Mouse (Mus musculus) heart, embryonic 16.5 days (tissue): ENCODE measurements at regions not wholly inside any gene's neighbourhood (a gene's known extent, or its start where the extent isn't known, plus 50 kb on each side); places are given as distances from the start of the nearest gene placed in this dataset.
A peak's percentile ranks its signal among the peaks of the same experiment; 100 is the strongest.

Source experiments
- ATAC-seq: fragments of 200-750 bp; cut with Nextera tagmentation; replicated peaks from 2 replicates; pipeline ENCODE4 v1.8.0; 2017; ENCODE audit warnings: moderate number of reproducible peaks; ENCODE audit not compliant: insufficient read depth, low FRiP score; ENCODE audit errors: extremely low read depth
- H3K27ac ChIP-seq: fragments of 300-500 bp; sonication (generic); 2 replicates; pipeline ENCODE4 v1.5.1; 2014; ENCODE audit warnings: mild to moderate bottlenecking, low read length, control low read depth, moderate library complexity
- H3K27me3 ChIP-seq: fragments of 300-500 bp; sonication (generic); 2 replicates; pipeline ENCODE4 v1.6.1; 2014; ENCODE audit warnings: low read length, mixed read lengths; ENCODE audit not compliant: control insufficient read depth, insufficient read depth
- H3K36me3 ChIP-seq: fragments of 300-500 bp; sonication (generic); 2 replicates; pipeline ENCODE4 v1.6.1; 2014; ENCODE audit not compliant: control insufficient read depth, insufficient read depth
- H3K4me1 ChIP-seq: fragments of 300-500 bp; sonication (generic); 2 replicates; pipeline ENCODE4 v1.6.1; 2014; ENCODE audit warnings: low read length, mixed read lengths; ENCODE audit not compliant: control insufficient read depth, insufficient read depth
- H3K4me2 ChIP-seq: fragments of 300-500 bp; sonication (generic); 2 replicates; pipeline ENCODE4 v1.6.1; 2014; ENCODE audit warnings: low read depth, mild to moderate bottlenecking, control low read depth, low read length
- H3K4me3 ChIP-seq: fragments of 300-500 bp; sonication (generic); 2 replicates; pipeline ENCODE4 v1.5.1; 2014; ENCODE audit warnings: mild to moderate bottlenecking, control low read depth, low read length
- H3K9ac ChIP-seq: fragments of 300-500 bp; sonication (generic); 2 replicates; pipeline ENCODE4 v1.6.1; 2014; ENCODE audit warnings: low read length, control low read depth
- H3K9me3 ChIP-seq: fragments of 300-500 bp; sonication (generic); replicated peaks from 2 replicates; pipeline ENCODE4 v1.6.1; 2016; ENCODE audit warnings: low read length; ENCODE audit not compliant: control insufficient read depth
- WGBS: fragments of 180-500 bp; shearing (Covaris S2); extraction: QIAGEN DNeasy Blood & Tissue Kit; methylation state at CpG from one replicate; pipeline ENCODE4 v1.1.7; 2014; 5-methylcytosine and 5-hydroxymethylcytosine counted together

DNA sequence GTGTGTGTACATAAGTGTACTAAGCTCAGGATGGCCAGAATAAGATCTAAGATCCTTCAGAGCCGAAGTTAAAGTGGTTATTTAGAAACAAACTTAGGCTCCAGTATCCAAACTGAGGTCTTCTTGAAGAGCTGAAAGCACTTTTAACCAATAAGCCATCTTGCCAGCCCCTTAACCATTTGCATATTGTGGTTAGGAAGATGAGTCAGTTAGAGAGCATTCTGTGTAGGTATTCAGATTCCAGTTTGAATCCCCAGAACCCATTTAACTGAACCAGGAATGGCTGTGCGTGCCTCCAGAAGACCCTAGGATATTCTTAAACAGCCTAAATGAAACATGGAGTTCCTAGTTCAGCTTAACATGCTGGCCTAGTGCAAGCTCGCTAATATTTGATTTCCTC is 471.6 kb downstream of the Ptprc start:
- H3K4me1 ChIP-seq = no peaks in the 10 kb centered on the region
- H3K4me3 ChIP-seq = no peak overlapping the region
- H3K27ac ChIP-seq = no peak overlapping the region
- no peak overlapping the region for H3K9ac ChIP-seq
- no peaks in the 10 kb centered on the region for H3K36me3 ChIP-seq
- no peak for ATAC-seq
- H3K27me3 ChIP-seq = no peaks in the 10 kb centered on the region
- H3K4me2 ChIP-seq = no peak overlapping the region
- no peaks in the 10 kb centered on the region for H3K9me3 ChIP-seq
- WGBS = 90% methylated on average over 3 of the region's 3 CpGs

GRCm38 (mm10) chr1:137698876-137699275 is 476.6 kb downstream of the Ptprc start:
- Histone ChIP-seq H3K27ac (no peak overlapping the region), H3K4me1 (0 out of 2 replicates have a peak, but pooled peaks cover 4% of the 10 kb centered on the region), H3K9me3 (no peaks in the 10 kb centered on the region), H3K27me3 (no peaks in the 10 kb centered on the region), H3K4me2 (no peak overlapping the region), H3K9ac (no peak overlapping the region), H3K36me3 (no peaks in the 10 kb centered on the region), H3K4me3 (no peak overlapping the region)
- no peak for ATAC-seq
- WGBS = 86% methylated on average over 4 of the region's 4 CpGs

DNA sequence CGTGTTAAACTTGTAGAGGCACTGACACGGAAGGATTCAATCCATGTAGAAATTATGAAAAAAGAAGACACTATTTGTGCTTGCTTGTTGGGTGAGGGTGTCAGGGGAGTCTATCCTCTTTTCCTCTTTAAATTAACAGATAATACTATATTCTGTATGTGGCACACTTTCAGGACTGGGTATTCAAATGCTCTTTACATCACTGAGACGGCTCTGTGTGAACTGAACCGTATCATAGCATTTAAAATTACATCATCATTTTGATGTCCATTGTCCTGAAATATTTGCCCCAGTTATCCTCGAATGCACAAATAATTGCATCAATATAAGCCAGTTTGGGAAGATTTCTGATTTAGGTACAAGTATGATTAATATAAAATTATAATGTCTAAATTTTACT is 478.2 kb downstream of the Ptprc start:
- Histone ChIP-seq H3K9ac (no peak overlapping the region), H3K9me3 (no peaks in the 10 kb centered on the region), H3K36me3 (no peaks in the 10 kb centered on the region), H3K4me2 (no peak overlapping the region), H3K27ac (no peak overlapping the region), H3K4me3 (no peak overlapping the region), H3K27me3 (no peaks in the 10 kb centered on the region), H3K4me1 (0 out of 2 replicates have a peak, but pooled peaks cover 4% of the 10 kb centered on the region)
- no peak for ATAC-seq
- 80% methylated on average over 5 of the region's 5 CpGs for WGBS

DNA sequence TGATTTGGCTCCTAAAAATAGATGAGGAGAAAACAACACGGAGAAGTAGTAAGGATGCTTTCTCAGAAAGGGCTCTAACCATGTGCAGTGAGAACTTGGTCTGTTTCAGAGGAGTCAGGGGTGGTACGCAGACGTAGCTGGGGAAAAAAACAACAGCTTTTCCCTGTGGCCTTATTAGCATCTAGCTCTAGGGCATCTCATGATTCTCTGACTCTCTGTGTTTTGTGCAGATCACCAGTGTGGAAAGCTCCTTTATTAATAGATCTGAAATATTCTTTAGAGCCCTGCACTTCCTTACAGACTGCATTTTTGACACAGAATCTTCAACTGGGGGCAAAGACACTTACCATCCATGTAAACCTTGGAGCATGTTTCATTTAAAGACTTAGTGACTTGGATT is 478.7 kb downstream of the Ptprc start:
- no peak overlapping the region for H3K27ac ChIP-seq
- ATAC-seq = no peak
- 0 out of 2 replicates have a peak overlapping the region, but pooled peaks have one; percentile 5 for H3K4me2 ChIP-seq

DNA sequence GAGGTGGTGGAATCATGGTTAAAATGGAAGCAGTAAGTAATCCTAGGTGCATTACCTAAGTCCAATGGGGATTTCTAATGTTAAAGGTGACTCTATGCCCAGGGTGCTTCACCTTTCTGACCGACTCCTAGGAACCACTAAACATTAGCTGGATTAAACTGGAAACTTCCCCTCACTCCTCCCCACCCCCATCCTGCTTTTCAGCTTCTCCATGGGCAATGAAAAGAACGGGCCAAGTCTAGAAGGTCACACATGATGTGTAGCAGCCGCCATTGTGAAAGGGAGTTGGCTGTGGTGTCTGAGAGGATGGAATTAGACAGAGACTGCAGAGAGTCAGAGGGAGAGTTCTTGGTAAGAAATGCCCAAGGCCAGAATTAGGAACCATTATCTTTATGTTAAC is 479.8 kb downstream of the Ptprc start:
- Histone ChIP-seq H3K36me3 (no peaks in the 10 kb centered on the region), H3K9ac (no peak overlapping the region), H3K4me3 (no peak overlapping the region), H3K27me3 (no peaks in the 10 kb centered on the region), H3K4me2 (no peak overlapping the region), H3K27ac (no peak overlapping the region), H3K9me3 (no peaks in the 10 kb centered on the region), H3K4me1 (0 out of 2 replicates have a peak, but pooled peaks cover 4% of the 10 kb centered on the region)
- ATAC-seq = no peak
- WGBS = 78% methylated on average over 3 of the region's 3 CpGs

More for the DNA sequence above, 478.7 kb downstream of the Ptprc start:
- no peak overlapping the region for H3K4me3 ChIP-seq
- H3K36me3 ChIP-seq = no peaks in the 10 kb centered on the region
- H3K9ac ChIP-seq = no peak overlapping the region; the same call in 1 of the 2 replicates
- no peaks in the 10 kb centered on the region for H3K9me3 ChIP-seq
- H3K27me3 ChIP-seq = no peaks in the 10 kb centered on the region
- 48% methylated on average over 3 of the region's 3 CpGs for WGBS
- H3K4me1 ChIP-seq = 0 out of 2 replicates have a peak, but pooled peaks cover 4% of the 10 kb centered on the region

GRCm38 (mm10) chr1:137692525-137692924 is 483.0 kb downstream of the Ptprc start:
- ATAC-seq = no peak
- H3K9ac ChIP-seq = no peak overlapping the region
- WGBS = 54% methylated on average over 2 of the region's 2 CpGs

DNA sequence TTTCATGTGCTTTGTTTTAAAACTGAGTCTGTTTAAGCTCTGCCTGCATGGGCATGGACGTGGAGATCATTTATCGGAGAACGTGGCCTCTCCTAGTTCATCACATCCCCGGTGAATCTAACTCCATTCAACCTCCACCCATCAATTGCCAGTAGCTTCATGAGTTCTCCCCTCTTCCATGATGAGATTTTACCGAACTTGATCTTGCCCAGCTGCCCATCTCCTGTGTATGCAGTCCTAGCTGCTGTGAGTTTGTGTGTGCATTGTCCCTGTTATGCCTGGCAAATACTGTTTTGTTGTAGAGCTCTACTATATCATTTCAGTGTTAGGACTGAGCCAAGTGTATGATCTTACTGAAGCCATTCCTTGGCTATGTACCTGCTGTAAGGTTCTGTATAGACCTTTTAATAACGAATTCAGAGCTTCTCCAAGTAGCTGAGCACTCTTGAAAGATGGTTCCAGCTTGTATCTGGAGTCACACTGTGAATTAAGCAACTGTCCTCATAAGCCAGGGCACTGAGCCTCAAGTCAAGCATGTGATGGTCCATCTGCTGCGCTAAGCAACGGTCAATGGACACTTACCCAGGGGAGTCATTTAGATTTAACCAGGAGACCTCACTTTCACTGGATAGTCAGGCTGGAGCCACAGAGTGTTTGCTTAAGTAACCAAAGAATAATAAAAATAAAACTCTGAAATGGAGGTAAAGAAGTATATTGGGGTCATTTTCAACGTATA is 484.5 kb downstream of the Ptprc start:
- no peak for ATAC-seq

More at GRCm38 (mm10) chr1:137692525-137692924, 483.0 kb downstream of the Ptprc start:
- no peak overlapping the region for H3K4me2 ChIP-seq
- H3K36me3 ChIP-seq = no peaks in the 10 kb centered on the region
- H3K27me3 ChIP-seq = no peaks in the 10 kb centered on the region
- no peaks in the 10 kb centered on the region for H3K9me3 ChIP-seq
- no peak overlapping the region for H3K4me3 ChIP-seq
- 0 out of 2 replicates have a peak, but pooled peaks cover 4% of the 10 kb centered on the region for H3K4me1 ChIP-seq
- H3K27ac ChIP-seq = no peak overlapping the region

GRCm38 (mm10) chr1:137670650-137671049 is 504.9 kb downstream of the Ptprc start:
- no peak for ATAC-seq
- H3K9me3 ChIP-seq = no peaks in the 10 kb centered on the region
- no peaks in the 10 kb centered on the region for H3K36me3 ChIP-seq
- no peaks in the 10 kb centered on the region for H3K27me3 ChIP-seq
- WGBS = 49% methylated on average over 5 of the region's 5 CpGs
- H3K9ac ChIP-seq = no peak overlapping the region
- no peak overlapping the region for H3K27ac ChIP-seq
- no peak overlapping the region for H3K4me2 ChIP-seq
- H3K4me3 ChIP-seq = no peak overlapping the region
- peaks cover 2% of the 10 kb centered on the region; the same call in 1 of the 2 replicates for H3K4me1 ChIP-seq

More for the DNA sequence above, 484.5 kb downstream of the Ptprc start:
- 81% methylated on average over 9 of the region's 9 CpGs for WGBS
- no peaks in the 10 kb centered on the region for H3K9me3 ChIP-seq
- no peak overlapping the region for H3K27ac ChIP-seq
- H3K9ac ChIP-seq = no peak overlapping the region
- no peaks in the 10 kb centered on the region for H3K4me1 ChIP-seq
- H3K4me3 ChIP-seq = no peak overlapping the region
- no peaks in the 10 kb centered on the region for H3K27me3 ChIP-seq
- no peak overlapping the region for H3K4me2 ChIP-seq
- no peaks in the 10 kb centered on the region for H3K36me3 ChIP-seq

- Histone ChIP-seq H3K27me3 (no peaks in the 10 kb centered on the region), H3K9ac (no peak overlapping the region), H3K9me3 (no peaks in the 10 kb centered on the region), H3K4me3 (no peak overlapping the region), H3K4me2 (no peak overlapping the region), H3K4me1 (peaks cover 2% of the 10 kb centered on the region; the same call in 1 of the 2 replicates), H3K27ac (no peak overlapping the region), H3K36me3 (no peaks in the 10 kb centered on the region)
- 72% methylated on average over 3 of the region's 3 CpGs for WGBS
- ATAC-seq = no peak
Observed at GRCm38 (mm10) chr1:137669849-137670248, 505.7 kb downstream of the Ptprc start.
